Mouse (Mus musculus) right cerebral cortex, adult 18-20 months (tissue): ENCODE measurements around the gene Uba6.

Source experiments
- DNase-seq: peaks from one replicate; pipeline ENCODE4 v3.0.0; 2022; ENCODE audit warnings: mixed read lengths

The Uba6 gene

DNA sequence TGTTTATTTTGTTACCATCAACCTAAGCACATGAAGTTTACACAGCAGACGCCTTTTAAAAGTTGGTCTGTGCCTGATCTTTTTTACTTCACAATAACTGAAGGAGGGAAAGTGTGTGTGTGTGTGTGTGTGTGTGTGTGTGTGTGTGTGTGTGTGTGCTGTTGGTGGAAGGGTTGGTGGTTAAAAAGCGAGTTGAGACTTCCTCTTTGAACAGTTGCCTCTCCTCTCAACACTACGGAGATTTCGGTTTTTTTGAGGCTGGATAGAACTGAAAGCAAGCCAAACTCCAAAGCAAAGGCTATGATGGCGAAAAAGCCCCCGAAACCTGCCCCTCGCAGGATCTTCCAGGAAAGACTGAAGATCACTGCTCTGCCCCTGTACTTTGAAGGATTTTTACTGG, 101.1 kb downstream of the Uba6 start, which contains the start of gene Stap1:
Gene Stap1 (plus strand): TSS at position 209 of the 400 bp plus-strand sequence.
- DNase-seq, result no peak

DNA sequence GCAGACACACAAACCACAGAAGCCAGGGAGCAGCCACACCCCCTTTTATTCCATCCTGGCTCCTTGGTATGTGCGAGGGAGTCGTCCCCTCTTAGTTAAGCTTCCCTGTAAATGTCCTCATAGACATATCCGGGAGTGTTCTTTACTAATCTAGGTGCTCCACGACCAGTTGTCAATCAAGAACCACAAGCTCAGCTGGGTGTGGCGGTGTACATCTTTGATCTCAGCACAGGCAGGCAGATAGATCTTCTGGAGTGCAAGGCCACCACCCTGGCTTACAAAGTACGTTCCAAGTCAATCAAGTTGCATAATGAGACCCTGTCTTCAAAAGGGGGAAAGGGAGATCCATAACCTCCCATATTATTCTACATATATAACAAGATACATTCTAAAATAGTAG, 103.5 kb downstream of the Uba6 start:
- DNase-seq, result no peak

DNA sequence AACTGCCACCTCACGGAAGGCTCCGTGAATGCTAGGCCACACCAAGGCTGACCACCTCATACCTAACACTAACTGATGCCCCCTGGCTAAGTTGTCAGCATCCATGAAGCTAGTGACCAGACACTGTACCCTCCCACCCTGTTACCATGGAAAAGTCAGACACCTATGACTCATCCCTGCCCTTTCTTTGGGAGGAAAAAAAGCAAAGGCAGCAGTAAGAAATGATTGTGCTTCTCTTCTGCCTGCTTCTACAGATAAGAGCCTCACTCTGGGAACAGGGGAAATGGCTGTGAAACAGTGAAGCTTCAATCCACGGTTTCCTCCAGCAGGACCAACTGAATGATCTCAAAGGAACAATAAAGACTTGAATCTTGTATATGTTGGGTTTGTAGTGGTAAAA, 104.2 kb downstream of the Uba6 start:
- DNase-seq, result no peak

DNA sequence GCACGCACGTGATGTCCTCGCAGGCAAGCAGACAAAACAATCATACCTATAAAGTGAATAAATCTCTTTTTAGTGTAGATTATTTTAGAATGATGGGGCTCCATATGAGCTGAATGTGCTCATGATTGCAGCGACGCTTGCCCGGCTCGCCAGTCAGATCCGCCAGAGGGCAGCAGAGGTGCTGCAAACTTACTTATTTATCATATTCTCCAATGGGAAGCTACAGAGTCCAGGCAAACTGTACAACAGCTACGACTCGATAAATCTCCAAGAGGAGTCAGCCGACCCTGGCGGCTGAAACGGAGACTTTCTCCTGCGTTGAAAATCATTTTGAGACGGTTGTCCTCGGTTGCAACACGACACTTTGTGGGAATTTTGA, 106.1 kb downstream of the Uba6 start:
- peak; percentile 88 for DNase-seq

DNA sequence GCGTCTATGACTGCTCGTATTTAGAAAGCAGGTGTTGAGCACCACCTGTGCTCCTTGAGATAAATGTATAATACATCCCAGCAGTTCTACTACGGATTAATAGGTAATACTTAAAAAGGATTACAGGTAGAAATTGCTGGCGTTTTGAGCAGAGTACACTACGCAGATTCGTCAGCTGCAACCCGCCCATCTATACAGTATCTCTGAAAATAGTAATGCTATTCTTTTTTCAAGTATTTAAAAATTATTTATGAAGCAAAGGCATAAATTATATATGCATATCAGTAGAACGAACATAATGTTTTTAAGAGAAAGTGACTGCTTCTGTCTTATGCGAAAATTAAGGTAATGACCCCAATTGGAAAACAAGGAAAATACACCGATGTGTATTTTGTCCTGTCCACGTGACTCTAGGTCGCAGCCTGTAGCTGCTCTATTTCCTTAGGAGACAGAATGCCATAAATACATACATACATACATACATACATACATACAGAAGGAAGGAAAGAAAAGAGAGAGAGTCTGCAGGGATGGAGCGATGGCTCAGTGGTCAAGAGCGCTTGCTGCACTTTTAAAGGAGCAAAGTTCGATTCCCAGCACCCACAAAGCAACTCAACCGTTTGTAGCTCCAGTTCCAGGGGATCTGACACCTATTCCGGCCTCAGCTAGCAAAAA, 106.6 kb downstream of the Uba6 start:
- DNase-seq, result no peak

DNA sequence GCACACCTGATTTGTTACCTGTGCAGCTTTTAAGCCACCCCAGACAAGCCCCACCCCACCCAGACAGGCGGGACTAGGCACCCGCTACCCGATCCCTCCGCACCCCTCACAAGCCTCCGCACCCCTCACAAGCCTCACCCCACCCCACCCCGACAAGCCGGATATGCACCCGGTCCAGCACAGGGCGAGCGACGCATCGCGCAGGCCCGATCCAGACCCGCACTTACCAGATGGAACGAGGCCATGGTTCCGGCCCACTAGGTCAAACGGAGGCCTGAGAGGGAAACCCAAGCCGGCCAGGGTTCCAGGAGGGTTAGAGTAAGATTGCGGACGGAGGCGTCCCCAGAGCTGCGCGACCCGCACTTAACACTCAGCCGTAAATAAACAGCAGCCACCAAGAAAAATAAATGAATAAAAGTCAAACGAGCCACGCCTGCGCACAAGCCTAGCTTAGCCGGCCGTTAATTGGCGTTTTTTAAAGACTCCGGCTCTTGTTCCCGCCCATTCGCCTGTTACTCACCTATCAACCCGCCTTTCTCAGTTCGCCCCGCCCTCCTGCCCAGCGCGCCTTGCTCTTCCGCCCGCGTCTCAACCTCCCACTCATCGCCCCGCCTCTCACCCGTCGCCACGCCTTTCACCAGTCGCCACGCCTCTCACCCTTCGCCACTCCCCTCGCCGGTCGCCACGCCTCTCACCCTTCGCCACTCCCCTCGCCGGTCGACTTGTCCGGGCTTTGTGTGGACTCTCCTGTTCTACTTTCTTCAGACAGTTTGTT, 107.3 kb downstream of the Uba6 start, which contains the start of gene Cenpc1:
Gene Cenpc1 (minus strand): TSS at position 483 of the 775 bp plus-strand sequence.
- peak; percentile 98 for DNase-seq

DNA sequence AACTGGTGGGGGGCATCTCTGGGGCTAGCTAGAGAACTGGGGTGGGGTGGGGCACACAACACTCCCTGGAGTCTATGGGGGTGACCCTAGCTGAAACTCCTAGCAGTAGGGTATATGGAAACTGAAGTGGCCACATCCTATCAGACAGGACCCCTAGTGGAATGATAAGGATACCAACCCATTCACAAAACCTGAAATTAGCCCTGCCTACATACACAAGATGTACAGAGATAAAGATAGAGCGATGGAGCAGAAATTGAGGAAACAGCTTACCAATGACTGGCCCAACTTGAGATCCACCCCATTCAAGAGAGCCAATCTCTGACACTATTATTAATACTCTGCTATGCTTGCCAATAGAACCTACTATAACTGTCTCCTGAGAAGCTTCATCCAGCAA, 109.1 kb downstream of the Uba6 start:
- DNase-seq, result no peak
